Mouse (Mus musculus) liver, adult 2 months (tissue): ENCODE results near the gene Lcat.

ENCODE experiments used
- CTCF ChIP-seq: fragments of 200-500 bp; IDR thresholded peaks from 2 replicates; pipeline ENCODE4 v1.5.1; 2011; ENCODE audit warnings: low read depth, low read length, control low read depth
- POLR2A ChIP-seq: fragments of 200-500 bp; IDR thresholded peaks from 2 replicates; pipeline ENCODE4 v1.6.1; 2011; ENCODE audit warnings: low read length, control low read depth; ENCODE audit not compliant: insufficient read depth; ENCODE audit errors: extremely low read depth

DNA sequence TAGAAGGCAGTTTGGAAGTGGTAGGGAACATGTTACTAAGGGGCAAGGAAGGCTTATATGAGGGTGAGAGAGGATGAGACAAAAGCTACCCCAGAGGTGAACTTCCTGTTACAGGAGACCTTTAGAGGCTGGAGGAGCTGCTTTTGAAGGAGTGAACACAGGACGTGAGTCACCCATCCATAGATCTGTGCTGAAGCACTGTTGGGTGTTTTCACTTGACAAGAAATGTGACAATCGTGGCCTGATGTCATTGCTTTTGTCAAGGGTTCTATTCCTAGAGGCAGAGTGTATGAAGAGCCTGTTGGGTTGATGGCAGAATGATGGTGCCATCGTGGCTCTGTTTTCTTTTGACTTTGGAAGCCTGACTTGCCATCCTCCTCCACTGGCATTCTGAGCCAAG is 23.8 kb downstream of the Lcat start:
- TF ChIP-seq POLR2A (no peak), CTCF (no peak)
